Mouse (Mus musculus): ENCODE results near the gene Smim24. TPM values are rescaled to one million over a fixed set of nuclear protein-coding genes. Genes with fewer than 3 reads are reported as not detected.
A peak's percentile ranks its signal among the peaks of the same experiment; 100 is the strongest.

The Smim24 gene
- total RNA-seq, 2 experiments from 2014 or later = 0.89 to 1.5 TPM

DNA sequence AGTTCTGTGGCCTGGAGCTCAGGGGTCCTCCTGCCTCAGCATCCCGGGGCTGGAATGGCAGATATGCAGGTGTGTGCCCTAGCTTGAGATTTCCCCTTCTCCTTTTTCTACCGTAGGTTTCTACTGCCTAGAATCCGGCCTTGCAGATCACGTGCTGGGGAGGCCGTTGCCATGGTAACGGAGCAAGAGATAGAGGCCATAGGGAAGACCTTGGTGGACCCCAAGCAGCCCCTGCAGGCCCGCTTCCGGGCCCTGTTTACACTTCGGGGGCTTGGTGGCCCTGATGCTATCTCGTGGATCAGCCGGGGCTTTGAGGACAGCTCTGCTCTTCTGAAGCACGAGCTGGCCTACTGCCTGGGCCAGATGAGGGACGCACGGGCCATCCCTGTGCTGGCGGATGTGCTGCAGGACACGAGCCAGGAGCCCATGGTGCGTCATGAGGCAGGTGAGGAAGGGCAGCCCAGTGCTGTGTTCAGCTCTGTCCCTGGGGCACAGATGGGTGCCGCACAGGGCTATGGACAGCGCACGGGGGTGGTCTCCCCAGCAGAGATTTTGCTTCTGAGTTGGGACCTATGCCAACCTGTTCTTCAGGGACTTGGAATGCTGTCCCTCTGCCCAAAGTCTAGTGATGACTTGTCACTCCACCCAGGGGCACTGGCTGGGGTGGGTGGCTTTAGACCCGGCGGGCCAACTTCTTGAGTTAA is 7.1 kb upstream of the Smim24 start:
- DNase-seq (ENCODE audit: low spot score in 2 of 2) = no peak
- intact Hi-C loops (cut with DNase I) = no loop called here

DNA sequence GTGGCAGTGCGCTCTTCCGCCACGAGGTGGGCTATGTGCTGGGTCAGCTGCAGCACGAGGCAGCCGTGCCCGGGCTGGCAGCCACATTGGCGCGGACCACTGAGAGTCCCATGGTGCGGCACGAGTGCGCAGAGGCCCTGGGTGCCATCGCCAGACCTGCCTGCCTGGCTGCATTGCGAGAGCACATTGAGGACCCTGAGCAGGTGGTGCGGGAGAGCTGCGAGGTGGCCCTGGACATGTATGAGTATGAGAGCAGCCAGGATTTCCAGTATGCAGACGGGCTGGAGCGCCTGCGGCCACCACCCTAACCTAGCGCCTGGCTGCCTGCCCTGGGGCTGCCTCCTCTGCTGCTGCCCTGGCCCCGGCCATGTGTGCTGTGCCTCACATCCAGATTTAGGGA is 5.1 kb upstream of the Smim24 start:
- DNase-seq (ENCODE audit: low spot score in 2 of 2) = no peak
- intact Hi-C loops (cut with DNase I) = no loop called here

DNA sequence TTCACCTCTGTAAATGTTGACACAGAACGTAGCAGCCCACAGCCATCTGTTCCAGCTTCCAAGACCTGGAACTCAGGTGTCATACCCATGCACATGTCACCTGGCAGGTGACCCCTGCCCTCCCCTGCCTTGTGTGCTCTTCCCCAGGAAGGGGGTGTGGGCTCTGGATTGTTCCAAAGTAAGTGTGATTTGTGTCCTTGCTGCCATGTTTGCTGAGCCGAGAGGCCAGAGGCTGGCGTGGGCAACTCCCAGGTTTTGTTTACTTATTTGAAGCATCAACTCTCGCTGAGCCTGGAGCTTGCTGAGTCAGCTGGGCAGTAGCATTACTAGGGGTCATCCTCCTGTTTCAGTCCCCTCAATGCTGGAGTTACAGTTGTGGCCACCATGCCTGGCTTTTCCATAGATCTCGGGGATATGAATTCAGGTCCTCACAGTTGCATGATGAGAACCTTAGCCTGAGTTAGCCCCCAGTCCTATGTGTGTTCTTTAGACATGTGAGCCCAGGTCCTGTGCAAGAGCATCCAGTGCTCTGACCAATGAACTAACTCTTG is 4.3 kb upstream of the Smim24 start, which contains the start of gene Gm48552:
TSS of gene Gm48552 (plus strand) at position 501 of the 551 bp plus-strand sequence.
- intact Hi-C loops (cut with DNase I) = loop anchor here (1.0 kb wide), 1 partner anchor 62 kb away; no protein-coding TSS in a partner anchor
- DNase-seq (ENCODE audit: low spot score in 2 of 2) = no peak

DNA sequence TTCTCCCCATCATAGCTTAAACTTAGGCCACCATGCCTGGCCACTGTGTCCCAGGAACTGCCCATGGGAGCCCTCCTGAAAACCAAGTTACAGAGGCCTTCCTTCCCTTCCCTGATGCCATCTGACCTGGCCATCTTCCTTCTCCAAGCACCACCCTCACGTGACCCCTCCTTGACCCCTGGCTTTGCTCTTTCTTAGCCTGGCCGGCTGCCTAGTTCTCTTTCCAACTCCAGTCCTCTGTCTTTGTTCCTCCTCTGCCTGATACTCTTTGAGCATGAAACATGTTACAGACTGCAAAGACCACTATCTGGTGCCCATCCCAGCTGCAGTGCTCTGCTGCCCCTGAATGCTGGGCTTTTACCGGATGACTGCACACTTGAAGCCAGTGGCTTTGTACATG is 3.5 kb upstream of the Smim24 start:
- intact Hi-C loops (cut with DNase I) = loop anchor here (1.0 kb wide), 1 partner anchor 61 kb away; no protein-coding TSS in a partner anchor
- no peak for DNase-seq (ENCODE audit: low spot score in 2 of 2)

DNA sequence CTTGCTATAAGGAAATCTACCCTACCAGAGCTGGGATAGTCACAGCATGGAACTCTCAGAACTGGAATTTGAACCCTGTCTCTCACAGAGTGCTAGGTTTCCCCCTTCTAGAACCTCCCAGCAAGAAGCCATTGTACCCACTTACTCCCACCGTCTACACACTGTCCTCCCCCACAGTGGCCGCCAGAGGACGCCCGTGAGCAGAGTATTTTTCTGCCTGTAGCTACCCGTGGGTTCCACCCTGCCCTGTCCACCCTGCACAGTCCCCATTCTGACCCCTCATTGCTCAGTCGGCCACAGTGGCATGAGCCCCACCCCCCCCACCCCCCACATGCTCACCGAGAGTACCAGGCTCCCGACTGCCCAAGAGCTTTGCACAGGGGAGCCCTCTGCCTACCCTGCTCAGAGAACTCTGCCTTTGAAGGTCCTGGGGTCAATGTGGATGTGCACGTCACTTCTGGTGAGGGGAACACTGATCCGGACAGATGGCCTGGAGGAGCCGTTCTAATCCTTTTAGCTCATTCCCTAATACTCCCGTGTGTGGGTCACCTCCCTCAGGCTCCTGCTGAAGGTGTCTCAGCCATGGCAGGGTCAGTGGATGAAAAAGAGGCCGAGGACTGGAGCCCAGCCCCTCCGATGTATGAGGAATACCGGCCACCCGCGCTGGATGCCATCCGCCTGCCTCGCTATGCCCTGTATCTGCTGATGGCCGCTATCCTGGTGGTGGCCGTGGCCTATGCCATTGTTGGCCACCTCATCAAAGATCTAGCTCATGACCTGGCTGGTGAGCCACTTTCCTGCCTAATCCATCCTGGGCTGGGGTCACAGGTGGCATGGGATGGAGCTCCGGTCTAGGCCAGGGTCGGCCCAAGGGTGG is 2.8 kb upstream of the Smim24 start:
- intact Hi-C loops (cut with DNase I) = loop anchor here (1.0 kb wide), 1 partner anchor 60 kb away; no protein-coding TSS in a partner anchor
- DNase-seq (ENCODE audit: low spot score in 2 of 2) = peak; percentile 70 to 76

DNA sequence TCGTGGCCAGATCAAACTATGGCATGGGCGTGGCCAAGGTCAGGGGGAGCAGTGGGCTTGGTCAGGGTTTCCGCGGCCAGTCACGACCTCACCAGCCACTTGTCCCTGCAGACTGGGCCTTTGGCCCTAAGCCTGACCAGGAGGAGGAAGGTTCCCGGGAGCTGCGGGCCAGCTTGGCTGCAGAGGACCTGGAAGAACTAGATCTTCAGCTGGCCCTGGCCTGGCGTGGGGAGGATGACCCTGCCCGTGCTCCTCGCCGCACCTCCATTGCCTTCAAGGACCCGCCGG is 2.2 kb upstream of the Smim24 start:
- DNase-seq (ENCODE audit: low spot score in 2 of 2) = no peak
- intact Hi-C loops (cut with DNase I) = no loop called here

DNA sequence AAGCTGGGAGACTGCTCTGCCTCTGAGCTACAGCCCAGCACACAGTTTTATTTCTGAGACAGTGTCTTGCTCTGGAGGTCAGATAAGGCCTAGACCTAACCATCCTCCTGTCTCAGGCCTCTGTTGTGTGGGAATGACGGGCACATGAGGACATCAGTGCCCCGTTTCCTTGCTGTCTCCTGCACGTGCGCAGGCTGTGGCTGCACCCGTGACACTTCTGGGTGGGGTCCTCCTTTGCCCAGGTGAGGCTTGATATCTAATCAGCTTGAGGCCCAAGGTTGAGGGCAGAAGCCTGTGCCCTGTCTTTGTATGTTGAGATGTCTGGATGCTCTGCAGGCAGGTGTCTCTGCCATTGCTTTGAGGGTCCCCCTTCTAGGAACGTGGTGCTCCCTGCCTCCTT is 581 bp upstream of the Smim24 start:
- intact Hi-C loops (cut with DNase I) = no loop called here
- no peak for DNase-seq (ENCODE audit: low spot score in 2 of 2)

DNA sequence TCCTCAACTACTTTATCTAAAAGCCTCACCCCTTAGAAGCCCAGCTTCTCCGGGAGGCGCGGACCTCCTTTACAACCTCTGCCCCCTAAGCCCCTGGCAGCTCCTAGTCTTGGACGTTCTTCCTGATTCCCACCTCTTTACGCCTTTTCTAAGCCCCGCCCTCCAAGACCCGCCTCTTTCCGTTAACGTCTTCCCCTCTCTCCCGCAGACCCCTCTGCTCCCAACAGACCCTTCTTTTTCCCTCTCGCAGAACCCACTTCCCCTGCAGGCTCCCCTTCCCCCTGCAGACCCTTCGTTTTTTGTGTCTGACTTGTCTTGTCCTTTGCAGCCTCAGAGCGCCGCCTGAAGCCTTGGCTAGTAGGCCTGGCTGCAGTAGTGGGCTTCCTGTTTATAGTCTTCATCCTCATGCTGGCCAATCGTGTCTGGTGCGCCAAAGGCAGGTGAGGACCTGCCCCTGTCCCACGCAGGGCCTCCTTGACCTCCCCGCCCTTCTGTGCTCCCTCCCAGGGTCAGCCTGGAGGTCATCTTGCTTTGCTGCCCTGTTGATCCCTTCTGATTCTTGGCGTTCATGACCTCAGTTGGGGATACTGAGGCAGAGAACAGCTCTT is 709 bp downstream of the Smim24 start:
- intact Hi-C loops (cut with DNase I) = no loop called here
- no peak for DNase-seq (ENCODE audit: low spot score in 2 of 2)

DNA sequence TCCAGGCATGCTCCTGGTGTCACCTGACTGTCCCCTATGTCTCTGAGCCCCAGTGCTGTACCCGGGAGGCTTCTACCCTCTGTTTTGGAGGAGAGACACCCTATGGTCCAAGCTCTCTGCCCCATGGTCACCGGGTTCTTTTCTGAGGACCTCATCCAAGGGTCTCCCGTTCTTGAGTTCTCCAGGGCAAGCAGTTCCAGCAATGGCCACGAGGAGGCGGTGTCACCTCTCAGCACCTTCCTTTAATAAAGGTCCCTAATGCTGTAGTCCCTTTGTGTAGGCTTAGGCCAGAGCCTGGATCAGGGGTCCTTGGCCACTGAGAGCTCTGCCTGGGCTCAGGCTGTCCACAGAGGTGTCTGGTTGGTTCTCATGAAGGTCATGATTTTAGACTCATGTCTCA is 2.3 kb downstream of the Smim24 start:
- intact Hi-C loops (cut with DNase I) = no loop called here

DNA sequence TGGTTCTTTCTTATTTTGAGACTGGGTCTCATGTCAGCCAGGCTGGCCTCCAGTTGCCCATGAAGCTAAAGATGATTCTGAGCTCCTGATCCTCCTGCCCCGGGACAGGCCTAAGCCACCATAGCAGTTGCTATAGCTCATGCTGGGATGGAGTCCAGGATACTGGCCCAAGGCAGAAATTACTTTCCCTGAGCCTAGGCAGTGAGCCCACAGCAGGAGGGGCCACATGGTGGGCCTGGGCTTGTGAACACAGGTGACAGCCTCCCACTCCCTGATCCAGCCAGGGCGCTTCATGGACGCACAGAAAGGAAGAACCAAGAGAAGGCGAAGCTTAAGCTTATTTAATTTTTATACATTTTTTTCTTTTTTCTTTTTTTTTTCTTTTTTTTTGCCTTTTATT is 3.0 kb downstream of the Smim24 start:
- DNase-seq (ENCODE audit: low spot score in 2 of 2) = no peak
- intact Hi-C loops (cut with DNase I) = no loop called here

More for the DNA sequence above, 2.3 kb downstream of the Smim24 start:
- DNase-seq (ENCODE audit: low spot score in 2 of 2) = peak in 1 of 2 experiments; percentile 61

DNA sequence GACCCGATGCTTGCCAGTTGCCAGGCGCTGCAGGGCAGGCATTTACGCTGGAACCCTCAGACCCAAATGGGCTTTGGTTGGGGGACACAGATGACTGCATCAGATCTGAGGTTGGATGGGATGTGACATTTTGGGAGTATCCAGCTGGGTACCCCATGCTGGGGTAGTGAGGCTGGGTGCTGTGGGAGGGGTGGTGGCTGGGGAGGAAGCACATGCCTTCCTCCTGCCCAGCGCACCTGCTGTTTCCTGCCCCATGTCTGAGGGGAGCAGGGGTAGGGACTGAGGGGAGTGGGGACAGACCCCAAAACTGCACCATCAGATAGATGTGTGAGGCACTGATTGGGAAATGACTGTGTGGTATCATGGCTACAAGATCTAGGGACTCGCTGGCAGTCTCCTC is 3.9 kb downstream of the Smim24 start:
- no peak for DNase-seq (ENCODE audit: low spot score in 2 of 2)
- intact Hi-C loops (cut with DNase I) = no loop called here

DNA sequence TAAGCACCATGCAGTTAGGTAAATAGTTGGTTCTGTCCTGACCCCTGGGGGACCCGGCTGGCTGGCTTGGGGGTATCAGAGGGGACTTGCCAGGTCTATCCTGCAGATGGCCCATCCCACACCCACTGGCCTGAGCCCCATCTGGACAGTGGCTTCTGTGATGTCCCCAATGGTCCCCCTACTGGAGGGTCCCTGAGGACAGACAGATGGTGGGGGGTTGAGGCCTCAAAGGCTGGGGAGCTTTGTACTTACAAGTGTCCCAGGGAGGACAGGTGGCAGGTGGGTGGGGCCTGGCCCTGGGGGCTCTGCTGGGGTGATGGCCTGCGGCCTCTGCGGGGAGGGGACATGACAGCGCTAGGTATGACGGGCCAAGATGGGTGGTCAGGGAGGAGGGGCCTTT is 6.4 kb downstream of the Smim24 start:
- DNase-seq (ENCODE audit: low spot score in 2 of 2) = no peak
- intact Hi-C loops (cut with DNase I) = no loop called here

DNA sequence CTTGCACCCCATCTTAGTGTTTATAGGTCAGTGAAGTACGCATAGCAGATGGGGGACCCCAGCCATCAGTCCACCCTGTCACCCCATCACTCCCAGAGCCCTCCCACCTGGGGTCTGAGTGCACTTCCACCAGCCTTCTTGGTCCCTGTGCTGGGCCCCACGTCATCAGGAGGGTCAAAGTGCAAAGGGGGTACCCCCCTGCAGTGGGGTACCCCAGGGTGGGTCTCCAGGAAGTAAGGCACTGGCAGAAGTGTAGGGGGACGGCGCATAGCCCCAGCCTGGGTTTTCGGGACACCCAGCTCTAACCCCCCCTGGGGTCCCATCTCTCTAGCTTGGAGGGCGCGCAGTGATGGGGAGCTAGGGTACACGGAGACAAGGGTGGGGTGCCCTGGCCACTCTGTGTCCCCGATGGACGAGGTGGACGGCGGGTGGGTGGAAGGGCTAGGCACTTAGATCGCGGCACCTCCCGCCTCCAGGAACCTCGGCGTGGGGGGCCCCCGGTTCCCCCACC is 7.0 kb downstream of the Smim24 start:
- DNase-seq (ENCODE audit: low spot score in 2 of 2) = no peak
- intact Hi-C loops (cut with DNase I) = no loop called here

DNA sequence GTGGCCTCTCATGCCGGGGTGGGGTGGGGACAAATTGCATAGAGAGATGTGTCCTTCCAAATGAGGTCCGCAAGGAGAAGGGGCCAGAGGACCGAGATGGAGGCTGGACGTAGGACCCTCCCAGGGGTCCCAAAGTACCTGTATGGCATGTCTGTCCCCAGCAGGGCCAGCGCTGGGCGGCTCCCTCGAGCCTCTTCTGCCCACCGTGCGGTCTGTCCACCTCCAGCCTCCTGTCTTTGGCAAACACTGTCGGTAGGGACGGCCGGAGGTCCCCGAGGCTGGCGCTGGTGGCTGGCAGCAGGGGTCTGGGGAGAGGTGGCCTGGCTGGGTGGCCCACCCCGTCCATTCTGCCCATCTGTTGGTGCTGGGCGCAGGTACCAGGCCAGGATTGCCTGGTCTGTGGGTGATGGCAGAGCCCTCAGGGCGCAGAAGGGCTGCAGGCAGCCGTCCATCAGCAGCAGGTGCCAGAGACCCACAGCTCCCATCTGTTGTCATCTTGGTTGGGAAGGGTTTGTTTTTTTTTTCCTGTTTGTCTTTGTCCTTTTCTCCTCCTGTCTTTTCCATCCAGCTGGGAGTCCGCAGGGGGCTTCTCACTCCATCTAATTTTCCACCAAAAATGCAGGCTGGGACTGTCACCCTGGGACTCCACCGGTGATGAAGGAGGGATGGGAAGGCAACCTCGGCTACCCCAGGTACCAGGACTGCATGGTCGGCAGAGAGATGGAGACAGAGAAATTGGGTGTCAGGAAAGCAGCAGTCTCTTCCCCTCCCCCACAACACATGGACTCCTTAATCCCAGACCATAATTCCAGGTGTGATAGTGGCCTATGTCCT is 7.7 kb downstream of the Smim24 start:
- DNase-seq (ENCODE audit: low spot score in 2 of 2) = no peak
- intact Hi-C loops (cut with DNase I) = no loop called here

DNA sequence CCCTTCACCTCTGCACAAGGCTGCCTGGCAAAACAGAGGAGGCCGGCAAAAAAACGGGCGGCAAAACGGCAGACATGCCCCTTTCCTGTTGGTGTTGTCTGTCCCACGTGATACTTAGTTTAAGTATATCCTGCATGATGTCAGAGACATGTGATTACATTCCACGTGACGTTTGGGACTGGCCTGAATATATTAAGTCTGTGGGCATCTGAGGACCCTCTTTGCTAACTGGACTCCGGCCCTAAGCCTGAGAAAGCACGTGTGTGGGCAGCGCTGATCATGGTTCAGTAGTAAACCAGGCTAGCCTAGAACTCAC is 8.3 kb downstream of the Smim24 start:
- DNase-seq (ENCODE audit: low spot score in 2 of 2) = peak in 1 of 2 experiments; percentile 60
- intact Hi-C loops (cut with DNase I) = no loop called here

DNA sequence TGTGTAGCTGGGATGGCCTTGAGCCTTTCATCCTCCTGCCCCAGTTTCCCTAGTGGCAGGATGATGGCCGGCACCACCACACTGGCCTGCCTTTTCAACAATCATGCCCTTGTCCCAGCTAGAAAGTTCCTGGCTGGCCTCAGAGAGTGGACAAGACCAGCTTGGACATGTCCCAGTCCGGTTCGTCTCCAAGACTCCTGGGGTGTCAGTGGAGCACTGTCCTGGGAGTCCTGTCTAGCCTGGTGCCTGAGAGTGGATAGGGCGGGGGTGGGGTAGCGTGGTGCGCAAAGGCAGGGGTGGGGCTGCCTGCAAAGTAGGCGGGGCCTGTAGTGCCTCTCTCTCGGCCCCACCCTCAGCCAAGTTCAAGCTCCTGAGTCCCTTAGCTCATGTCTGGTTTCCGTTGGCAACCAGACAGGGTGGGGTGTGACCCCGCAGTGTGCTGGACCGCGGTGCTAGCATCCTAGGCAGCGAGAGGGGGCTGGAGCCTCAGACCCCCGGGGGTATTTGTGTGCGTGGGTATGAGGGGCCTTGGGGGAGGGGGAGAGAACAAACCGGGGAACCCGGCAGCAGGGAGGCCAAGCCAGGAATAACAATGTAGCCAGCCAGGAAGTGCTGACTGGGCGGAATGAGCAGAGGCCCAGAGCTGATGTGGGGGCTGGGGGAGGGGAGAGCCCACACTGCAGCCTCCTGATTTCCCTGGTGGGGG is 8.8 kb downstream of the Smim24 start:
- intact Hi-C loops (cut with DNase I) = no loop called here
- peak; percentile 58 to 63 for DNase-seq (ENCODE audit: low spot score in 2 of 2)

DNA sequence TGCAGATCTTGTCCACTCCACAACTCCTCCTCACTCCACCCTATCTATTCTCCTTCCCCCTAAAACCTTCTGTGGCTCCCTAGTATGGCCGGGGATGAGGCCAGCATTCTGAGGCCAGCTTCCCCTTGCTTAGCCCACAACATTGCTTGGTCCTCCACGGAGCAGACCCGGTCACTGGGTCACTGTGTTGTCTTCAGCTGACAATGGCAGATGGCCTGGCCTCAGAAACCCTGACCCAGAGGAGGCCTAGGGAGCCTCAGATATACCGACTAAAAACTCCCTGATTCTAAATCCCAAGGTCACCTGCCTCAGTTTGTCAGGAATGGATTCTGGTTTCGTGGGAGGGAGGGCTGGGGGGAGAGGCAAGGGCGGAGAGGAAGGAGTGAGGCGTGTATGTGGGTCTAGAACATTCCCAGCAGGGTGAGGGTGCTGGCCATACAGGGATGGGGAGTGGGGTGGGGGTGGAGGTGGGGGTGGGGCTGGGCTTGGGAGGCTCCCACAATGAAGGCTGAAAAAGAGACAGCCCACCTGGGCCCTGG is 9.4 kb downstream of the Smim24 start:
- intact Hi-C loops (cut with DNase I) = no loop called here

DNA sequence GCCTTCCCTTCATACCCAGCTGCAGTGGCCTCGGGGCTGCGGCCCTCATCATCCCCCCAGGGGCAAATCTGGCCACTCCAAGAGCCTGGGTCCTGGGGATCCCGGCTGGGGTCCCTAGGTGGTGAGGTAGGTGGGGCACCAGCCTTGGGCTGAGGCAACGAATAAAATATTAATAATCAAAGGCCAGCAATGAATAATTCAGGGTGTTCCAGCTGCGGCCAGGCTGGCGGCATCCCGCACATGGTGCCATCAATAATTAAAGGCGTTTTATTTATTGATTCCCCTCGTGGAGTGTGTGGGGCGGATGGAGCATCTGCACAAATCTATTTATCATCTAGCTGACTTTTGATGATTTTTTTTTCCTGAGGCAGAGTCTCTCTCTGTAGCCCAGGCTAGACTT is 10.7 kb downstream of the Smim24 start:
- intact Hi-C loops (cut with DNase I) = no loop called here
- DNase-seq (ENCODE audit: low spot score in 2 of 2) = no peak

More for the DNA sequence above, 9.4 kb downstream of the Smim24 start:
- DNase-seq (ENCODE audit: low spot score in 2 of 2) = no peak

DNA sequence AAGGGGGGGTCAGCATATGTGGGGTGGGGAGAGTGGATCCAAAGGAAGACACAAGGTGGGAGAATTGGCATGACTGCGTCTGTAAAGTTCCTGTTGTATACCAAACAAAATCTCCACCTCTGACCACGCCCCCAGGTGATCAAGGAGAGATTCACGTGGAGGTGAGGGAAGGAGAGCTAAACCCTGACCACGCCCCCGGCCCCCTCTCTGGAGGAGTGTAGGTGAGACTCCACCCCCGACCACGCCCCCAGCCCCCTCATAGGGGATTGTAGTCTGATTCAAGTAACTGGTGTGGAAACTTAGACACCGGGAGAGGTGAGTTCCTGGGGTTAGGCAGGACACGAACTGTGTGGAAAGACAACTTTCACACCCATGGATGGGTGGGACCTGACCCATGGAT is 11.2 kb downstream of the Smim24 start:
- no peak for DNase-seq (ENCODE audit: low spot score in 2 of 2)
- intact Hi-C loops (cut with DNase I) = no loop called here
